Mouse (Mus musculus) C2C12 (cell line): ENCODE data around the gene Zmpste24. TPM values are rescaled to one million over a fixed set of nuclear protein-coding genes. Genes with fewer than 3 reads are reported as not detected.

Experiments used
- H3K27me3 ChIP-seq: one replicate; pipeline ENCODE4 v1.6.1; 2011; ENCODE audit not compliant: control insufficient read depth, insufficient read depth, insufficient read length
- H3K36me3 ChIP-seq: one replicate; pipeline ENCODE4 v1.6.1; 2011; ENCODE audit not compliant: control insufficient read depth, insufficient read depth
- H3K4me3 ChIP-seq: one replicate; pipeline ENCODE4 v1.5.1; 2011; ENCODE audit warnings: mild to moderate bottlenecking, control low read depth; ENCODE audit not compliant: poor library complexity, insufficient read depth, severe bottlenecking
- H3K79me2 ChIP-seq: one replicate; pipeline ENCODE4 v1.6.1; 2011; ENCODE audit not compliant: control insufficient read depth, insufficient read depth
- H3K79me3 ChIP-seq: one replicate; pipeline ENCODE4 v1.6.1; 2011; ENCODE audit warnings: low read depth, control low read depth
- H3ac ChIP-seq: one replicate; pipeline ENCODE3; 2011; ENCODE audit warnings: low read depth; ENCODE audit not compliant: control insufficient read depth, insufficient read length
- CEBPB ChIP-seq: IDR thresholded peaks from one replicate; pipeline ENCODE4 v1.6.1; 2011; ENCODE audit warnings: low read depth, mild to moderate bottlenecking, control low read depth, moderate library complexity
- FOSL1 ChIP-seq: IDR thresholded peaks from one replicate; pipeline ENCODE4 v1.8.0; 2011; ENCODE audit warnings: mild to moderate bottlenecking, low read length; ENCODE audit not compliant: poor library complexity, insufficient read depth, severe bottlenecking
- polyA plus RNA-seq: library from polyadenylated mRNA; unstranded; fragments of >200 nt; fragmentation: generic; extraction: Trizol; gene quantifications from one replicate; pipeline ENCODE4 v1.2.1, GENCODE M21; 2012; ENCODE audit warnings: missing spikeins

The Zmpste24 gene
- polyA plus RNA-seq, 1 experiment, result 24.8 TPM

DNA sequence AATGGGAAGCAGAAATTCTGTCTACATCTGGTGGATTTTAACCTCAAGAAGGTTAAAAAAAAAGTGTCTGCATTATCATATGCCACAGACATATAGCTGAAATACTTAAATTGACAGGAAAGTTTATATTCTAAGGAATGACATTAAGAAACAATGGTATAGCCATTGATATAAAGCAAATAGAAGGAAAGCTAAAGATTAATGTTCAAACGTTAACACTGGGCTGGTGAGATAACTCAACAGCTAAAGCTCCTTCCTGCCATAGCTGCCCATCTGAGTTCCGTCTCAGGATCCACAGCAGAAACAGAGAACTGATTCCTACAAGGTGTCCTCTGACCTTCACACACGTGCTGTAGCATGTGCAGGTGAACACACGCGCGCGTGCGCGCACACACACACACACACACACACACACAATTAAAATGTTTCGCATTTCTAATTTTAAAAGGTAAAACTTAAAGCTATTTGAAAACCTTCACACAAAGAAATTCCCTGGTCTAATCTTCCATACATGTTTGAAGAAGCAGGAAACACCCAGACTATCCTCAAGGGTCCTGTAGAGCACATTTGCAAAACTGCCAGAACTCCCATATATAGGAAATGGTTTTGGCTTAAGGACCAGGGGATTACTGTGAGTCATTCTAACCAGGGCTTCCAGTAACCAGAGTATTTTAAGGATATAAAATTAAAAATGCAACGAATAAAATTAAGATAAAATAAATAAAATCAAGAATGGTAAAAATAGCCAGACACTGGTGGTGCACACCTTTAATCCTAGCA is 87.1 kb downstream of the Zmpste24 start:
- TF ChIP-seq FOSL1 (peak; percentile 10), CEBPB (no peak)
- Histone ChIP-seq H3ac (no peak overlapping the region), H3K79me3 (peaks cover 54% of the 10 kb centered on the region), H3K4me3 (no peak overlapping the region), H3K36me3 (no peaks in the 10 kb centered on the region), H3K27me3 (no peaks in the 10 kb centered on the region), H3K79me2 (peaks cover 98% of the 10 kb centered on the region)

Other genes starting within 250 kb of the Zmpste24 start
- 0.01 TPM for gene Rims3, start 243.4 kb downstream of the Zmpste24 start, polyA plus RNA-seq
- 14.1 TPM for gene Exo5, start 173.2 kb downstream of the Zmpste24 start, polyA plus RNA-seq
- 1.1 TPM for gene Zfp69, start 146.5 kb downstream of the Zmpste24 start, polyA plus RNA-seq
- gene Smap2, start 81.0 kb downstream of the Zmpste24 start, polyA plus RNA-seq, result 34.3 TPM
- not detected for gene Col9a2, start 58.9 kb downstream of the Zmpste24 start, polyA plus RNA-seq
- not detected for gene Tmco2, start 11.0 kb upstream of the Zmpste24 start, polyA plus RNA-seq
- gene Rlf, start 116.8 kb upstream of the Zmpste24 start, polyA plus RNA-seq, result 3.0 TPM
- gene Gm12888, start 226.7 kb upstream of the Zmpste24 start, polyA plus RNA-seq, result not detected